Mouse (Mus musculus) fat pad, adult 2 months (tissue): ENCODE measurements around the gene Dapk1.
"Not testable (repeated sequence)": the region's sequence is repeated elsewhere in the genome, so short reads cannot be mapped to it uniquely, and the experiment has no call there.

Experiments used
- DNase-seq: peaks from one replicate; pipeline ENCODE4 v3.0.0-alpha.2; 2011; ENCODE audit warnings: low read depth, low spot score; ENCODE audit errors: extremely low read depth

Dapk1 gene

DNA sequence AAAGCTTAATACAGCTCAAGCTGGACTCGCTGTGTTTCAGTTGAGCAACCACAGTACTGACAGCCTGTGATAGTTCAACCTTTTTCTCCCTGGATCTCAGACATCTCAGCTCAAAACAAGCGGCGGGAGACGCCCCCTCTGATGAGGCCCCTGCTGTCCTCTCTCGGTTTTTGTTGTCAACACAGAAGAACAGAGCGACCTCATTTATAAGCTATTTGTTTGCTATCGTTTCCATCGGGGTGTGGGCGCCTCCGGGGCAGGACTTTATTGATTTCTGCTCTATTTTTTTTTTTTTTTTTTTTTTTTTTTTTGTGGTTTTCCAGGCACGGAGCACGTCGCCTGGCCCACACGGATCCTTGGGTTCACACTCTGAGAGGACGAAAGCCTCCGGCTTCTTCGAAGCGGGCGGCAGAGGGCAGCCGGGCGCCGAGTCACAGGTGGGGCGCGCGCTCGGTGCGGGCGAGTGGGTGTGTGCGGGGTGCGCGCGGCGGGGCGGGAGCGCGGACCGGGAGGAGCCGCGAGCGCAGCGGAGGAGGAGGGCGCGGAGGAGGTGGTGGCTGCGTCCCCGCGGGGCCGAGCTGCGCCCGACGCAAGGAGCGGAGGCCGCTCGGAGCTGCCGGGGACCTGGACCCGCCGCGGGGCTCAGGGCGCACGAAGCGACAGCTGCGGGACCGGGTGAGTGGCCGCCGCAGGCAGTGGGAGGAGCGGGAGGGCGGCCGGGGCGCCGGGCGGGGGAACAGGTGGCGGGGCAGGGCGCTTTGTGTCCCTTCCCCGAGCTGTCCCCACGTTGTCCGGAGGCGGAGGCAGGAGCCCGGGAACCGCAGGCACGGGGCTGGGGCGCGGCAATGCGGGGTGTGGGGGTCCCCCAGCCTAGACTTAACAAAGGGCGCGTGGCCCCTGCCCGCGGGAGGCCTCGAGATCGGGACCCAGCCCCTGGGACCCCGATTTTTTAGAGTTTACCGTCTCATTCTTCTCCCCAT is at the start of gene Dapk1:
Gene Dapk1, plus strand, starts transcription at position 512 of the 980 bp plus-strand sequence.
- no peak for DNase-seq

DNA sequence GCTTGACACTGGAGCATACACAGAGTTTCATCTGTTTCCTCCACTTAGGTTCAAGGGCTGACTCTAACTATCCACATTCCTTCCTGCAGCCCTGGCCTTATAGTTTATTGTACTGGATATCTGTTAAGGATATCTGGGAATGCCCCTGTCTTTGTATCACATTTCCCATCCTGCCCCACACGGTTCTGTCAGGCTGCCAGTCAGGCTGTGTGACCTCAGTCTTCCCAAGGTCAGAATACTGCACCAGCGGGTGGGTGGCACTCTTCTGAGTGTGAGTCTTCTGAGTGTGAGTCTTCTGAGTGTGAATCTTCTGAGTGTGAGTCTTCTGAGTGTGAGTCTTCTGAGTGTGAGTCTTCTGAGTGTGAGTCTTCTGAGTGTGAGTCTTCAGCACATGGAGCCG is 48.4 kb upstream of the Dapk1 start:
- no peak for DNase-seq

DNA sequence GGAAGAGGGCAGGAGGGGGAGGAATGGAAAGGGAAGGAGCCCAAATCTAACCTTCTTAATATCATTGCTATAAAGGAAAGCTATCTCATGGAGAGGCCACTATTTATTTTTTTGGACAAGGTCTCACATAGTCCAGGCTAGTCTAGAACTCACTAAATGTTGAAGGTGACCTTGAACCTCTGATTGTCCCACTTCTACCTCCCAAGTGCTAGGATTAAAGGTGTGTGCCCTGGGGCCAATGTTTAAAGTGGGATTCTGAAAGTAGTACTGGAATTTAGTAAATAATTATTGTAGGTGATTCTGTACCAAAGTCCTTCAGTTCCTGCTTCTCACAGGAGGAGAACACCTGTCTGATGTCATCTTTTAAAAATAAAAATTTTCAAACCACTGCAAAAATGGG is 45.3 kb upstream of the Dapk1 start:
- DNase-seq = no peak

DNA sequence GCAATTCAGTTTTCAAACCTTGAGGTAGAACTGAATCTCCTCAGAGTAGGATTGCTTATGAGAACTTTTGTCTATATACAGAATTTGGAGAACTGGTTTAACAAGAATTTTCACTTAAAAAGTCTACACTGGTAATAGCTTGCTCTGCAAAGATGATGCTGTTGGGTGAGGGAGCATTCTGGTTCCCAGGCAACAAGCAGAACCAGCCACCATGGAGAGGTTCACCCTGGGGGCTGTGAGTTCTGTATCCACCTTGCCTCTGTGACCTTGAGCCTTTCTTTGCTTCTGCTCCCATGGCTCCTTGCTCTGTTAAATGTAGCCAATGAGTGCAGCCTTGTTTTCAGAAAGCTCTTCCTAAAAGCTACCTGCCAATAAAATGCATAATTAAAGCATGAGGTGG is 44.8 kb upstream of the Dapk1 start:
- no peak for DNase-seq

DNA sequence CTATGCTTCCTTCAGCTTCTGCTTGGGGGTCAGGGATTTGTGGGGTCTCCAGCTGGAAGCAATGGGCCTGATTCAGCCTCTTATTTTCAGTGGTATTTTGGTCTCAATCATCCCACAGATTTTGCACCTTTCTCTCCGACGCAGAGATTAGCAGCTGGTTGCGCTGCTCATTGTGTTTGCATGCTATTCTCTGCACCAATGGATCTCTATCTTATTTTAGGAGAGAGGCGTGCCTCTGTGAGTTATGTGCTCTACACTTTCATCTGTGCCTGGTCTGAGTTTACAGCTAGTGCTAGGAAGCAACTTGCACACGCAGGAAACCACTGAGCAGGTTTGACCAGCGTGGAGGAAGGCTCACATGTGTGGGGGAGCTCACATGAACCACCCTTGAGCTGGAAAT is 37.4 kb upstream of the Dapk1 start:
- DNase-seq = no peak

DNA sequence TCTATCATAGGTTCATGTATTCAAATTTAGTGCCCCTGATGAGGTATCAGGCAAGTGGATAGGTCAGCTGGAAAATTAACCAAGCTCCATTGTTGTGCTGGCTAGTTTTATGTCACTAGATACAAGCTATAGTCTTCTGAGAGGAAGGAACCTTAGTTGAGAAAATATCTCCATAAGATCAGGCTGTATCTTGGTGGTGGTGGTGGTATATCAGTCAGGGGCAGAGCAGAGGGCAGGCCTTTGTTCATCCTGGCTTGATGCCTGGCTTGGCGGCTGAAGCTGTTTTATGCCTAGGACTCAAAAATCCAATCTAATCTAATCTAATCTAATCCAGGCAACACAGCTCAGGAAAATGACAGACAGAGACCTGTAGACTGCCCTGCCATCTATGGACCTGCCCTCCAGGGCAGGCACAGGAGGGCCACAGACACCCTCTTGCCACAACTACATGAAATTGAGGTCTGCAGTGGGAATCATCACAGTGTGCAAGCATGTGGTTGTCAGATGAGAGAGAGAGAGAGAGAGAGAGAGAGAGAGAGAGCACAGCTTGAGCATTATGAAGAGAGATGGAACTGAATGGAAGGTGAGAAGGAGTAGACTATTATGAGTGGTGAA is 32.7 kb upstream of the Dapk1 start:
- no peak for DNase-seq

DNA sequence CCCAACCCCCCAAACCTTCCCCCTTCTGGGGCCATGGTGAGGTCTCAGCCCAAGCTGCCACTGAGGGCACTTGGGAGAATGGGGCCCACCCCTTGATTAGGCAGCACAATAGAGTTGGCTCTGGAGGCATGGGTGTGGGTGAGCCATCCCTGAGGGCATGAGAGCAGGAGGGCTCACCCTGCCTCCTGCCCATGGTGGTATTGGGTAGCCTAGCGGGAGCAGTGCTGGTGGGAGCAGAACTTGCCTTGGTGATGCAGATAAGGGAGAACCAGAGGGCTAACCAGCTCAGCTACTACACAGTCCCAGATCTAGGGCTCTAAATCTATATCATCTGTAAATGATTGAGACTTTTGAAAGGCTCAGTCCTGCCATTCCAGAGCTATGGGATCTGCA is 32.2 kb upstream of the Dapk1 start:
- DNase-seq = no peak

DNA sequence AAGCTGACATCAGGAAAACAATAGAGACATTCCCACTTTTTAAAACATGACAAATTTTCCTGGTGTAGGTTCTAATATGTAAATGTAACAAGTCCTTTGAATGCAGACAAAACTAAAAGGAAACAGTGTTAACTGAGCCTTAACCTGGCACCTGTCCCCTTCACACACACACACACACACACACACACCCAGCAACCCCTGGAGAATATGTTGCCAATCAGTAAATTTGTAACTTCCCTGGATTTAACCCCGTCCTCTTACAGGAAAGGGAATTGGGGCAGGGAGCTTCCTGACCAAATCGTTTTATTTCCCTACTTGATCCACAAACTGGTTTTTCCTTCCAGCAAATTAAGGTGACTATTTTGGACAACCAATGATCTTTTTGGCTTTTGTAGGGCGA is 28.2 kb upstream of the Dapk1 start:
- no peak for DNase-seq

DNA sequence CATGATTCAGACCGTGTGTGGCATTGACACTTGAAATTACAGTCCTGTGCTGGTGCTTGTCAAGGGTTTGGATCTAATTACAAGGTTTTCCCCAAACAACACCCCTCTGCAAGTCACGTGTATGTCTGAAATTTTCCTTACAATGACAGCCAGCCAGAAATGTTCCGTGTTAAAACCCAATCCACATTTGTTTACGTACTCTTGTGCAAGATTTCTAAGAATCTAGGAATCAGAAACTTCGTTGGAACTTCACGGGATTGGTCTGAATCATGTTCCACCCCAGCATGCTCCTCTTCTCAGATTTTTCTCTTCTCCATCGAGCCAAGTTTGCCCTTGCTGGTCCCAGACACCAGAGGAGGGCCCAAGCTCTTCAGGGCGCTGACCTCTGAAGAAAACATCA is 27.8 kb upstream of the Dapk1 start:
- DNase-seq = peak; percentile 13

DNA sequence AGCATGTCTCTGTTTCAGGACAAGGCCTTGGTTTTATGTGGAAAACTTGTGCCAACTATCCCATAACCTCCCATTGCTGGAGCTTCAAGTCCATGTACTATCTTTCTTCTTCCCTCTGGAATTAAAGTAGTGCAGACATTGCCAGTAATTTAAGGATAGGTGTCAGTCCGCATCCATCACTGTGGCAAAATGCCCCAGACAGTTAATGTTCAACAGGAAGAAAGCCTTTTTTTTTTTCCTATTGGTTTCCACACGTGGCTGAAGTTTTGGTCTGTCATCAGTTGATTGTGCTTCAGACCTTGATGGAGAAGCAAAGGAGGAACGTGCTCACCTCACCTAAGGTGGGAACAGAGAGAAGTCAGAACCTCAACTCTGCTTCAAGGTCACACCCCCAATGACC is 23.2 kb upstream of the Dapk1 start:
- no peak for DNase-seq

DNA sequence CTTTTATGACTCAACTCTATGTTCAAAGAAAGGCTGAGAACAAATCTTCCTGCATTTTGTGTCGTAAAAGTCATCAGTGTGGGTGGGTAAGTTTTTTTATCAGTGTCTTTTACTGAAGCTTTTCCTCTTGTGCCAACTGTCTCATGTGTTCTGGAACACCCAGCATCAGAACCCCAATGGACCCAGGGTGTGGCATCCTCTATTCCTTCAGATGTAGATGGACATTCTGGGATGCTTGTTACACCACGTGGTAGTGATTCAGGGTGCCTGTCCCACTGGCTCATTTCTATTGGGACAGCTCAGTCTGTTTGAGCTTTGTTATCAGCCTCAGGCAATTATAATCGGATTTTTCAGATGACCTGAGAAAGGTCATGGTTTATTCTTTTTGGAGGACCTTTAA is 6.9 kb upstream of the Dapk1 start:
- DNase-seq = no peak

DNA sequence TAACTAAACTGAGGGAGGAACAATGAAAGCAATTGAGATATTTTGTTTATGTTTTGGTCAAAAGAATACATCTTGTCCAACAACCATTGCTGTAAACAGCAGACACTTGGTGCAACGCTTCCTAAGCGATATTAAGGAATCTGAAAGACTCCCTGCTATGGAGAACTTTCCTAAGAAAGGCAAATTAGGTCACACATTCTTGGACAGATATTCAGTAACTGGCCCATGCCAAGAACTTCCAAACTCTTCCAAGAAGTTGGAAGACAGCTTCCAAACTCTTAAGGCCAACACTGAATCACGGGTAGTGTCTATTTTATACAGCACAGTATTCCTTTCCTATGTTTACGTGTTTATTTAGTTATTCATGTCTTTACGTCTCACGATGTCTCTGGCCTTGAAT is 6.2 kb upstream of the Dapk1 start:
- no peak for DNase-seq

DNA sequence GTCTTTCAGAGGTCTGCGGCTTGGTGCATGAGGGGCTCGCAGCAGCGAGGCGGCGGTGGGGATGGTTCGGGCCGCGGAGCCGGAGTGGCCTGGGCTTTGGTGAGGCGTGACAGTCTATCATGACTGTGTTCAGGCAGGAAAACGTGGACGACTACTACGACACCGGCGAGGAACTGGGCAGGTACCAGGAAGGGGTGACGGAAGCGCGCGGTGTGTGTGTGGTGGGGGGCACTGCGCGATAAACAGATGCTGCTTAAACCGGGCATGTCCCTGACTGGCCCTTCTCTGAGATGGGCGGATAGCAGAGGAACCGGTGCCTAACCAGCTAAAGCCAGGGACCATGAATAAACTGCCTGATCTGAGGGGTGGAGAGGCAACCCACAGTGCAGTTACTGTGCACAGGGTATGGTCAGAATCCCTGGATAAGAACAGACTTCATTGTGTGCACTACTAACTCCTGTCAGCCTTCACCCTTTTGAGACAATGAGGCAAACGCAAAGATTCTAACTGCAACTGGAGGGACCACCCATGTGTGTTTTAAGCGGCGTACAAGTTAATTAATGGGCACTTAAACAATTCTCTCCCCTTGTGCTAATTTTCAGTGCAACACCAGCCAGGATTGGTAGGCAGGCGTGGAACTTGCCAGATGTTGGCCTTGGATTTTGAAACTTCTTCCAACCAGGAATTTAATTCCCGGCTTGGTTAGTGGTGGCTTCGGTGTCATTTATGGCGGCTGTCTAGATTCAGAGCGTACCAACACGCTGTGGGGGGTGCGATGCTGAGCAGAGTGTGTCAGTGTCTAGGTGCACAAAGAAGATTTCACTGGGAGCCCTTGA is 887 bp downstream of the Dapk1 start:
- no peak for DNase-seq

DNA sequence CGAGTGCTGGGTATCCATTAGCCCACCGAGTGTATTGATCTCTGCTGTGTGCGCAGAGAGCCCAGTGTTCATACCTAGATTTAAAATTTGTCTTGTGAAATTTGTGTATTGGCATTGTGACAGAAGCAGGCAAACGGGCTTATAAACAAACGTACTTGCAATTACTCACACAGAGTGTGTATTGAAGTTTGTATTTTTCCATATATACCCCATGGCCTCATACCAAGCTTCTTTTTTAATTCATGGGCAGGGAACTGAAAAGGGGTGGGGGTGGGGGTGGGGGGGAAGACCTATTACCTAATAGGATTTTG is 1.5 kb downstream of the Dapk1 start:
- no peak for DNase-seq

DNA sequence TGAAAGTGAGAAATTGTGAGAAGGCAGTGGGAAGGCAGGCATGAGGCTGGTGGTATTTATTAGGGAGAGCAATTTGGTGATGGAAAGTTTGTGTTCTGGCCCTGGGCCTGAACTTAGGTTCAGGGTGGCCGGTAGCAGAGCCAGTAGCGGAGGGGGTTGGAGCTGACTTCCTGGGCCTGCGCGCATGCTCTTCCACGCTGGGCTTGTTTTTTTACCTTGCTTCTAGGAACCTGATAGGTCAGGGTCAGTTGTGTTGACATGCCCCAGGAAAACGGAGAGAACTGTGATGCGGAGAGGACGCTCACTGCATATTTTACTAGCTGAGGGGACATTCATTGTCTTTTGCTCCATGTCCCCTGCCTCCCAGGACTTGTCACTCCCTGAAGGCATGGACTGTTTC is 5.7 kb downstream of the Dapk1 start:
- DNase-seq = no peak

DNA sequence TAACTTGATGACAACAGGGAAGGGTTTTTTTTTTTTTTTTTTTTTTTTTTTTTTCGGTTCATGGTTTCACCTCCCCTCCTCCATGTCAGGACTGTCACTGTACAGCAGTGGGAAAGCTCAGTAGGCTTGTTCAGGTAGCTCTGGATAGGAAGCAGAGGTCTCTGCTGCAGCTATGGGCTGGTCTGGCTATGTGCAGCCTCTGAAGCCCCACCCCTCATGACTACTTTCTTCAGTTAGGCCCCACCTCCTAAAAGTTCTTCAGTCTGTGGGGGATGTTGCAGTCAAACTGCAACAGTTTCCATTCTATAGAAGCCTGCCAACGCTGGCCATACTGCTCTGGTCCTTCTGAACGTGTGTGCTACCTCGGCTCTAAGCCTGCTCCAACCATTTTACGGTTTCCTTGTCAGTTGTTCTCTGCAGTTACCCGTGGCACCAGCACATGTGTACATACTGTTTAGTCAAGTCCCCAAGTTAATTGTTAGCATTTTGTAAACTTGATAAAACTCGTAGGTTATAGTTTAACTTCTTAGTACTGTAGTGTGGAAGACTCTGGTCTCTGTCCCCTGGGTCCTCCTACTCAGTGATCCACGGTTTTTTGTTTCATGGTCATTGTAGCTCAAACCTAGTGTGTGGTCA is 6.8 kb downstream of the Dapk1 start:
- DNase-seq = no peak

DNA sequence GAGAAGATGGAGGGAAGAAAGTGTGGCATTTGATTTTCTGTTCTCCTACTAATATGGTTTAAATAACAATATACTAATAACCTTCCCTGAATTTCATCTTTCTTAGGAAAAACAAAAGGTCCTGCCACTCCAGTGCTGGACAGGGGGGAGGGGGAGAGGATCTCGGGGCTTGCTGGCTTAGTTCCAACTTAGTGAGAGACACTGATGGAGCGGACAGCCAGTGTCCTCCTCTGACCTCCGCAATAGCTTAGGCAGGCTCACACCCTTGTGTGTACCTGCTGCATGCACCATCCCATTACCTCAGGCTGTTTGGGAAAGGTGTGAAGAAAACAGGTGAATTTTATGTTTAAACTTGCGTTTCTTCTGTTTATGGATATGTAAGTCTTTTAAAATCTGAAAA is 7.5 kb downstream of the Dapk1 start:
- DNase-seq = no peak

DNA sequence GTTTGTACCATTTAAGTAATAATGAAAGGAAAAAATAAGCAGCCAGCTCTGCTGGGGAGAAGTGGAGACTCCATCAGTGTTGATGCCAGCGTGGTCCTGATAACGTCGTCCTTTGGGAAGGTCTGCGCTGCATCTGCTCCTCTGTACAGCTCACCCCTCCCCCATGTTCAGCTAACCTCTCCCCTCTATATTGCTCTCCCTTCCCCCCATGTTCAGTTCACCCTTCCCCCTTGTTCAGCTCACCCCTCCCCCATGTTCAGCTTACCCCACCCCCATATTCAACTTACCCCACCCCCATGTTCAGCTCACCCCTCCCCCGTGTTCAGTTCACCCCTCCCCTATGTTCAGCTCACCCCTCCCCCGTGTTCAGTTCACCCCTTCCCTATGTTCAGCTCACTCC is 8.8 kb downstream of the Dapk1 start:
- DNase-seq = no peak

DNA sequence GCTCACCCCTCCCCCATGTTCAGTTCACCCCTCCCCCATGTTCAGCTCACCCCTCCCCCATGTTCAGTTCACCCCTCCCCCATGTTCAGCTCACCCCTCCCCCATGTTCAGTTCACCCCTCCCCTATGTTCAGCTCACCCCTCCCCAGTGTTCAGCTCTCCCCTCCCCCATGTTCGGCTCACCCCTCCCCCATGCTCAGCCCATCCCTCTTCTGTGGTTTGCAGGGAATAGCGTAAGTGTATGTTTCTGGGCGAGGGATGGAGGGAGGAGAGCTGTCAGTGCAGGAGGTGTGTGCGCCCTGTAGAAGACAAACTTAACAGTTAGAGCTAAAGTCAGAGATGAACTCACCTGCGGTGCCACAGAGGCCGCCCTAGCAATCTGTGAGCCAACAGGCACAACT is 9.2 kb downstream of the Dapk1 start:
- DNase-seq = not testable (repeated sequence)

DNA sequence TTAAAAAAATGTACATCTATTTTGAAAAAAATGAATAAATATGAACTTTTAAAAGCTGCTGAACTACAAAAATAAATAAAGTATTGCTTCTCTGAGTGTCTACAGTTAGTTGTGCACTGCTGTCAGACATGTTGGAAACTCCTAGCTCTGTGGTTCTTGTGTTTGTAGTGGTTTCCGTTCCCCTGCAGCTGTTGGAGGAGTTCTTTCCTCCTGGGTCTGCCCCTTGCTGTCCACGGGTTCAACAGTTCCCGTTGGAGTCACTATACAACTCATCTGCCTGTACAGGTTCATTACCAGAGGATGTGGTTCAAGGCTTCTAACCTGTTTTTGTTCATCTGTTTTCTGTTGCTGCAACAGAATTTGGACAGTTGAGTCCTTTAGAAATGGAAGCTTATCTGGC is 10.4 kb downstream of the Dapk1 start:
- DNase-seq = no peak

DNA sequence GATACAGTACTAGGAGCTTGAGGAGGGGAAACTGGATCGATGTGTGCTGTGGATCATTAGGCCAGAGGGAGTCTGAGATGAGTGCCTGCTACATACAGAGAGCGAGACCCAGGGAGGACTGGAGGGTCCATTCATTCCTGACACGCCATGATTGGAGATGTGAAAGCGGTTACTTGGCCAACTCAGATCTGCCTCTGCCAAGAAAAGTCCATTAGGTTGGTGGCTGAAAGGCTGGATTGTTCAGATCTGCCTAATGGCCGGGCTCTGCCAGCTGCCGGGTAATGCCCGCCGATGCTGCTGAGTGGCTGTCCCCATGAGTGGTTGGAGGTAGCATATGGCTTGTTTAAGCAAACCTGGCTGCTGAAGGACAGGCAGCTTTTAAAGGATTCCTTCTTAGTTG is 12.4 kb downstream of the Dapk1 start:
- DNase-seq = no peak
